Mouse (Mus musculus): ENCODE data around the gene Gm1673. TPM values are rescaled to one million over a fixed set of nuclear protein-coding genes. Genes with fewer than 3 reads are reported as not detected.

Gene Gm1673
- polyA plus RNA-seq, 1 experiment from 2014 or later: 384 TPM

- 78% methylated on average over 4 of the region's 4 CpGs for WGBS
- H3K27me3 ChIP-seq (replicated peaks): no peaks in the 10 kb centered on the region
- no peak overlapping the region for H3K4me2 ChIP-seq (replicated peaks)
- H3K4me1 ChIP-seq: no peaks in the 10 kb centered on the region
- no peak overlapping the region for H3K9ac ChIP-seq
- ATAC-seq (ENCODE audit: low FRiP score, low read depth): no peak
- H3K9me3 ChIP-seq: peaks cover 27% of the 10 kb centered on the region; the same call in 1 of the 2 replicates
- no peaks in the 10 kb centered on the region for H3K36me3 ChIP-seq
- no peak overlapping the region for H3K4me3 ChIP-seq
- H3K27ac ChIP-seq: no peak overlapping the region
These were observed 27.4 kb upstream of the Gm1673 start for GRCm38 (mm10) chr5:33955868-33956267.

DNA sequence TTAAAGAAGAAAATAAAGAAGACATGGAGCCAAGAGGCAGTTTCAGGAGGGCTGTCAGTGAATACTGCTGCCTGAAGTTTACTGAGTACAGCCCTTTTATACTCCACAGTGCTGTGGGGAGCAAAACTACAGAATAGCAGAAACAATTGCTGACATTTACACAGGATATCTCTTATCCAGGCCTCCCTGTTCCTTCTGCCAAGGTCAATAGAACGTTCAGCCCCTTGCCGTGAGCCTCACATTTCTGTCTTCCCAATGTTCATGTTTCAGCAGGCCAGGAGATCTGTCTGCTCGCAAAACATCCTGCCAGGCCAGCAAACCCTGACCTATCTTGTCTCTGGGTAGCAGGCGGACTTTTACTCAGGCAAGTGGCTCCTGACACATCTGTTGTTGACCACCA is 23.9 kb upstream of the Gm1673 start:
- no peak overlapping the region for H3K4me2 ChIP-seq (replicated peaks)
- ATAC-seq (ENCODE audit: low FRiP score, low read depth): no peak
- WGBS: 87% methylated on average over 4 of the region's 4 CpGs

GRCm38 (mm10) chr5:33974736-33975135 is 8.5 kb upstream of the Gm1673 start:
- no peak for ATAC-seq (ENCODE audit: low FRiP score, low read depth)
- H3K27me3 ChIP-seq (replicated peaks): no peaks in the 10 kb centered on the region
- H3K27ac ChIP-seq: no peak overlapping the region
- H3K36me3 ChIP-seq: no peaks in the 10 kb centered on the region
- no peak overlapping the region for H3K4me2 ChIP-seq (replicated peaks)
- H3K4me1 ChIP-seq: no peaks in the 10 kb centered on the region
- H3K9ac ChIP-seq: no peak overlapping the region
- WGBS: 65% methylated on average over 2 of the region's 2 CpGs
- no peak overlapping the region for H3K4me3 ChIP-seq
- H3K9me3 ChIP-seq: no peaks in the 10 kb centered on the region

More for the DNA sequence above, 23.9 kb upstream of the Gm1673 start:
- Histone ChIP-seq H3K9me3 (peaks cover 15% of the 10 kb centered on the region; the same call in 1 of the 2 replicates), H3K4me1 (no peaks in the 10 kb centered on the region), H3K36me3 (no peaks in the 10 kb centered on the region), H3K9ac (no peak overlapping the region), H3K27me3 (replicated peaks) (no peaks in the 10 kb centered on the region), H3K27ac (no peak overlapping the region), H3K4me3 (no peak overlapping the region)

- Histone ChIP-seq H3K36me3 (no peaks in the 10 kb centered on the region; the same call in 1 of the 2 replicates), H3K9me3 (no peaks in the 10 kb centered on the region), H3K4me3 (no peak overlapping the region), H3K9ac (no peak overlapping the region), H3K27me3 (replicated peaks) (no peaks in the 10 kb centered on the region), H3K4me1 (no peaks in the 10 kb centered on the region; the same call in 1 of the 2 replicates), H3K27ac (no peak overlapping the region), H3K4me2 (replicated peaks) (no peak overlapping the region)
- no peak for ATAC-seq (ENCODE audit: low FRiP score, low read depth)
- WGBS: 50% methylated on average over 3 of the region's 3 CpGs
These were observed 7.0 kb upstream of the Gm1673 start for GRCm38 (mm10) chr5:33976267-33976666.

- Histone ChIP-seq H3K4me2 (replicated peaks) (peak overlapping the region; percentile 85), H3K9me3 (no peaks in the 10 kb centered on the region), H3K27me3 (replicated peaks) (no peaks in the 10 kb centered on the region), H3K9ac (peak overlapping the region; percentile 92), H3K27ac (peak overlapping the region; percentile 74; the same call in 1 of the 2 replicates), H3K36me3 (peaks cover 11% of the 10 kb centered on the region; the same call in 1 of the 2 replicates), H3K4me1 (peaks cover 21% of the 10 kb centered on the region), H3K4me3 (peak overlapping the region; percentile 91)
- 4% methylated on average over 26 of the region's 26 CpGs for WGBS
- peak; percentile 57 for ATAC-seq (ENCODE audit: low FRiP score, low read depth)
These were observed 438 bp upstream of the Gm1673 start for GRCm38 (mm10) chr5:33982731-33983259.

GRCm38 (mm10) chr5:33994671-33995625 is 11.7 kb downstream of the Gm1673 start:
- H3K4me3 ChIP-seq: peak overlapping the region; percentile 80
- peaks cover 42% of the 10 kb centered on the region for H3K4me1 ChIP-seq
- peak overlapping the region; percentile 93; the same call in 1 of the 2 replicates for H3K27ac ChIP-seq
- peaks cover 23% of the 10 kb centered on the region for H3K27me3 ChIP-seq (replicated peaks)
- H3K9me3 ChIP-seq: no peaks in the 10 kb centered on the region
- ATAC-seq (ENCODE audit: low FRiP score, low read depth): peak; percentile 7; the same call in 1 of the 2 replicates
- H3K4me2 ChIP-seq (replicated peaks): peak overlapping the region; percentile 83
- peak overlapping the region; percentile 83 for H3K9ac ChIP-seq
- 33% methylated on average over 28 of the region's 28 CpGs for WGBS
- H3K36me3 ChIP-seq: no peaks in the 10 kb centered on the region

GRCm38 (mm10) chr5:33995843-33996693 is 12.8 kb downstream of the Gm1673 start, which contains the start of gene Nat8l:
TSS of gene Nat8l (plus strand) at chr5:33995984.
- H3K27me3 ChIP-seq (replicated peaks): peaks cover 23% of the 10 kb centered on the region
- peak; percentile 88 for ATAC-seq (ENCODE audit: low FRiP score, low read depth)
- H3K9me3 ChIP-seq: no peaks in the 10 kb centered on the region
- H3K4me1 ChIP-seq: peaks cover 42% of the 10 kb centered on the region
- peak within 1 kb of the TSS; percentile 93 for H3K27ac ChIP-seq
- H3K9ac ChIP-seq: peak within 1 kb of the TSS; percentile 83
- peak within 1 kb of the TSS; percentile 83 for H3K4me2 ChIP-seq (replicated peaks)
- peaks cover 5% of the 10 kb centered on the region; the same call in 1 of the 2 replicates for H3K36me3 ChIP-seq
- WGBS: under 1% methylated on average over 90 of the region's 90 CpGs
- peak within 1 kb of the TSS; percentile 80 for H3K4me3 ChIP-seq

DNA sequence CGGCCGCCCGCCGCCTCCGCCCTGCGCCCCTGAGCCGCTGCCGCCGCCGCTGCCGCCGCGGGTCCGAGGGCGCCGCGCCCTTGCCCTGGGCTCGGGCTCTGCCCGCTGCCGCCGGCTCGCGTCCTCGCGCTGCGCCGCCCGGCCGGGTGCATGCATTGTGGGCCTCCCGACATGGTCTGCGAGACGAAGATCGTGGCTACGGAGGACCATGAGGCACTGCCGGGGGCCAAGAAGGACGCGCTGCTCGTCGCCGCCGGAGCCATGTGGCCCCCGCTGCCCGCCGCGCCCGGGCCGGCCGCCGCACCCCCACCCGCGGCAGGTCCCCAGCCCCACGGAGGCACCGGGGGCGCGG is 13.4 kb downstream of the Gm1673 start:
- Histone ChIP-seq H3K36me3 (peaks cover 11% of the 10 kb centered on the region), H3K4me2 (replicated peaks) (peak overlapping the region; percentile 83), H3K27me3 (replicated peaks) (peaks cover 23% of the 10 kb centered on the region), H3K27ac (peak overlapping the region; percentile 93), H3K9ac (peak overlapping the region; percentile 83), H3K4me3 (peak overlapping the region; percentile 80), H3K9me3 (no peaks in the 10 kb centered on the region), H3K4me1 (peaks cover 42% of the 10 kb centered on the region)
- ATAC-seq (ENCODE audit: low FRiP score, low read depth): no peak; the same call in 1 of the 2 replicates
- WGBS: under 1% methylated on average over 50 of the region's 55 CpGs

GRCm38 (mm10) chr5:33997051-33997741 is 14.0 kb downstream of the Gm1673 start:
- peak overlapping the region; percentile 83 for H3K9ac ChIP-seq
- peaks cover 23% of the 10 kb centered on the region for H3K27me3 ChIP-seq (replicated peaks)
- H3K4me3 ChIP-seq: peak overlapping the region; percentile 80
- H3K27ac ChIP-seq: peak overlapping the region; percentile 93
- ATAC-seq (ENCODE audit: low FRiP score, low read depth): peak; percentile 30
- peak overlapping the region; percentile 83 for H3K4me2 ChIP-seq (replicated peaks)
- H3K36me3 ChIP-seq: peaks cover 15% of the 10 kb centered on the region
- WGBS: under 1% methylated on average over 68 of the region's 80 CpGs
- no peaks in the 10 kb centered on the region for H3K9me3 ChIP-seq
- peaks cover 42% of the 10 kb centered on the region for H3K4me1 ChIP-seq

- Histone ChIP-seq H3K27ac (no peak overlapping the region), H3K9me3 (no peaks in the 10 kb centered on the region), H3K4me2 (replicated peaks) (peak overlapping the region; percentile 83), H3K27me3 (replicated peaks) (peaks cover 23% of the 10 kb centered on the region), H3K36me3 (peaks cover 15% of the 10 kb centered on the region), H3K9ac (peak overlapping the region; percentile 83; the same call in 1 of the 2 replicates), H3K4me3 (peak overlapping the region; percentile 80), H3K4me1 (peaks cover 42% of the 10 kb centered on the region)
- WGBS: 68% methylated on average over 20 of the region's 20 CpGs
- ATAC-seq (ENCODE audit: low FRiP score, low read depth): no peak
These were observed 14.7 kb downstream of the Gm1673 start for GRCm38 (mm10) chr5:33997829-33998504.

GRCm38 (mm10) chr5:33998505-33998877 is 15.3 kb downstream of the Gm1673 start:
- 91% methylated on average over 3 of the region's 3 CpGs for WGBS
- peaks cover 23% of the 10 kb centered on the region for H3K27me3 ChIP-seq (replicated peaks)
- ATAC-seq (ENCODE audit: low FRiP score, low read depth): no peak
- H3K4me1 ChIP-seq: peaks cover 42% of the 10 kb centered on the region
- no peaks in the 10 kb centered on the region for H3K9me3 ChIP-seq
- peak overlapping the region; percentile 83 for H3K4me2 ChIP-seq (replicated peaks)
- peak overlapping the region; percentile 83; the same call in 1 of the 2 replicates for H3K9ac ChIP-seq
- peak overlapping the region; percentile 80; the same call in 1 of the 2 replicates for H3K4me3 ChIP-seq
- no peak overlapping the region for H3K27ac ChIP-seq
- peaks cover 18% of the 10 kb centered on the region for H3K36me3 ChIP-seq
